Mouse (Mus musculus) lung, postnatal 0 days (tissue): ENCODE data around the gene Rsph6a. TPM values are rescaled to one million over a fixed set of nuclear protein-coding genes. Genes with fewer than 3 reads are reported as not detected.
A peak's percentile ranks its signal among the peaks of the same experiment; 100 is the strongest.

Experiments
- ATAC-seq: fragments of 200-750 bp; cut with Nextera tagmentation; 2 replicates; pipeline ENCODE4 v1.8.0; 2017; ENCODE audit warnings: moderate library complexity
- DNase-seq: peaks from one replicate; pipeline ENCODE4 v3.0.0-alpha.2; 2016; ENCODE audit warnings: low spot score
- H3K27ac ChIP-seq: fragments of 300-500 bp; sonication (generic); 2 replicates; pipeline ENCODE4 v1.5.1; 2014; ENCODE audit warnings: antibody characterized with exemption, mild to moderate bottlenecking, low read length, mixed read lengths
- H3K27me3 ChIP-seq: fragments of 300-500 bp; sonication (generic); replicated peaks from 2 replicates; pipeline ENCODE4 v1.6.1; 2014; ENCODE audit warnings: low read length, mixed read lengths; ENCODE audit not compliant: insufficient read depth
- H3K36me3 ChIP-seq: fragments of 300-500 bp; sonication (generic); 2 replicates; pipeline ENCODE4 v1.6.1; 2014; ENCODE audit warnings: low read length, mixed read lengths; ENCODE audit not compliant: insufficient read depth
- H3K4me1 ChIP-seq: fragments of 300-500 bp; sonication (generic); 2 replicates; pipeline ENCODE4 v1.6.1; 2014; ENCODE audit warnings: antibody characterized with exemption, low read depth, low read length, mixed read lengths; ENCODE audit not compliant: insufficient read depth
- H3K4me2 ChIP-seq: fragments of 300-500 bp; sonication (generic); replicated peaks from 2 replicates; pipeline ENCODE4 v1.6.1; 2014; ENCODE audit warnings: low read depth, mild to moderate bottlenecking, low read length, moderate library complexity, mixed read lengths
- H3K4me3 ChIP-seq: fragments of 300-500 bp; sonication (generic); 2 replicates; pipeline ENCODE4 v1.5.1; 2014; ENCODE audit warnings: low read depth, low read length
- H3K9ac ChIP-seq: fragments of 300-500 bp; sonication (generic); replicated peaks from 2 replicates; pipeline ENCODE4 v1.6.1; 2014; ENCODE audit warnings: low read depth, mild to moderate bottlenecking
- H3K9me3 ChIP-seq: fragments of 300-500 bp; sonication (generic); 2 replicates; pipeline ENCODE4 v1.6.1; 2016; ENCODE audit warnings: low read length, mixed read lengths
- CTCF ChIP-seq: IDR thresholded peaks from 2 replicates; pipeline ENCODE4 v1.5.1; 2016; ENCODE audit warnings: antibody characterized with exemption, mild to moderate bottlenecking
- EP300 ChIP-seq: IDR thresholded peaks from 2 replicates; pipeline ENCODE4 v1.6.1; 2016; ENCODE audit warnings: antibody characterized with exemption, mild to moderate bottlenecking, control low read depth
- WGBS: fragments of 180-500 bp; shearing (Covaris S2); extraction: QIAGEN DNeasy Blood & Tissue Kit; methylation state at CpG from one replicate; pipeline ENCODE4 v1.1.7; 2014; 5-methylcytosine and 5-hydroxymethylcytosine counted together
- polyA plus RNA-seq: library from polyadenylated mRNA; unstranded; fragments of >200 nt; fragmentation: Nextera tagmentation; extraction: Ambion mirVana; gene quantifications from 2 replicates; pipeline ENCODE4 v1.2.1, GENCODE M21; 2015

Rsph6a gene
- polyA plus RNA-seq, result not detected in 2 replicates

GRCm38 (mm10) chr7:19054047-19054776 is at the start of gene Rsph6a:
TSS of gene Rsph6a (plus strand) at chr7:19054690.
- Histone ChIP-seq H3K9me3 (no peaks in the 10 kb centered on the region), H3K36me3 (0 out of 2 replicates have a peak, but pooled peaks cover 10% of the 10 kb centered on the region), H3K9ac (no peak within 1 kb of the TSS), H3K27ac (no peak within 1 kb of the TSS), H3K4me1 (no peaks in the 10 kb centered on the region), H3K27me3 (no peaks in the 10 kb centered on the region), H3K4me2 (no peak within 1 kb of the TSS), H3K4me3 (no peak within 1 kb of the TSS)
- ATAC-seq, result peak; percentile 36
- DNase-seq, result peak; percentile 38
- WGBS, result 35% methylated on average over 33 of the region's 33 CpGs
- TF ChIP-seq CTCF, result peak; percentile 71
- no peak for TF ChIP-seq EP300

GRCm38 (mm10) chr7:19005417-19006121 is 48.9 kb upstream of the Rsph6a start:
- Histone ChIP-seq H3K4me3 (no peak overlapping the region), H3K4me1 (peaks cover 38% of the 10 kb centered on the region)

GRCm38 (mm10) chr7:19006476-19006875 is 48.0 kb upstream of the Rsph6a start:
- Histone ChIP-seq H3K4me2 (no peak overlapping the region), H3K27me3 (no peaks in the 10 kb centered on the region), H3K9ac (no peak overlapping the region), H3K4me1 (peaks cover 34% of the 10 kb centered on the region), H3K9me3 (no peaks in the 10 kb centered on the region), H3K36me3 (no peaks in the 10 kb centered on the region), H3K4me3 (no peak overlapping the region), H3K27ac (no peak overlapping the region)
- ATAC-seq, result peak; percentile 23
- DNase-seq, result peak; percentile 93
- 5% methylated on average over 12 of the region's 12 CpGs for WGBS
- peak; percentile 100 for TF ChIP-seq CTCF
- no peak for TF ChIP-seq EP300

More at GRCm38 (mm10) chr7:19005417-19006121, 48.9 kb upstream of the Rsph6a start:
- Histone ChIP-seq H3K27me3 (no peaks in the 10 kb centered on the region), H3K9ac (no peak overlapping the region), H3K36me3 (no peaks in the 10 kb centered on the region), H3K9me3 (no peaks in the 10 kb centered on the region), H3K27ac (no peak overlapping the region), H3K4me2 (peak overlapping the region; percentile 95)
- ATAC-seq (no peak), DNase-seq (no peak)
- TF ChIP-seq EP300, result no peak
- TF ChIP-seq CTCF, result no peak
- 74% methylated on average over 33 of the region's 34 CpGs for WGBS

- peaks cover 30% of the 10 kb centered on the region for H3K4me1 ChIP-seq
- H3K36me3 ChIP-seq, result no peaks in the 10 kb centered on the region
- DNase-seq (no peak), ATAC-seq (no peak)
- H3K9ac ChIP-seq, result no peak overlapping the region
- H3K27ac ChIP-seq, result no peak overlapping the region
- no peak for TF ChIP-seq CTCF
- TF ChIP-seq EP300, result no peak
- no peaks in the 10 kb centered on the region for H3K27me3 ChIP-seq
- no peak overlapping the region for H3K4me2 ChIP-seq
- H3K4me3 ChIP-seq, result no peak overlapping the region
- no peaks in the 10 kb centered on the region for H3K9me3 ChIP-seq
- 54% methylated on average over 13 of the region's 13 CpGs for WGBS
Observed at GRCm38 (mm10) chr7:19007026-19007977, 47.2 kb upstream of the Rsph6a start.

GRCm38 (mm10) chr7:19010581-19010980 is 43.9 kb upstream of the Rsph6a start:
- DNase-seq (no peak), ATAC-seq (no peak)
- Histone ChIP-seq H3K4me1 (peaks cover 17% of the 10 kb centered on the region), H3K9ac (no peak overlapping the region), H3K9me3 (no peaks in the 10 kb centered on the region), H3K27me3 (no peaks in the 10 kb centered on the region), H3K4me3 (no peak overlapping the region), H3K27ac (no peak overlapping the region), H3K4me2 (no peak overlapping the region), H3K36me3 (no peaks in the 10 kb centered on the region)
- TF ChIP-seq EP300, result no peak
- TF ChIP-seq CTCF, result no peak
- WGBS, result 68% methylated on average over 7 of the region's 7 CpGs
